Mouse (Mus musculus): Measurements from ENCODE around the gene Kdm4b. TPM values are rescaled to one million over a fixed set of nuclear protein-coding genes. Genes with fewer than 3 reads are reported as not detected.

Kdm4b gene
- polyA plus RNA-seq, 1 experiment: 37.1 TPM

- H3K4me1 ChIP-seq (ENCODE audit: control insufficient read depth, insufficient read depth, insufficient read length): peaks cover 9% of the 10 kb centered on the region; the same call in 1 of the 2 replicates
- H3K27ac ChIP-seq (ENCODE audit: insufficient read depth, low read length): peak overlapping the region; percentile 28; the same call in 1 of the 2 replicates
- TF ChIP-seq CTCF (IDR thresholded peaks at IDR 0.05; ENCODE audit: extremely low read depth, insufficient read depth, insufficient read length, insufficient replicate concordance) (no peak), POLR2A (IDR thresholded peaks at IDR 0.05; ENCODE audit: low read depth, low read length) (no peak)
- H3K36me3 ChIP-seq (ENCODE audit: control insufficient read depth, insufficient read depth, low read length): no peaks in the 10 kb centered on the region
- peak overlapping the region; percentile 81 for H3K4me3 ChIP-seq (ENCODE audit: extremely low read depth, insufficient read depth, insufficient read length)
- 11% methylated on average over 11 of the region's 11 CpGs for WGBS
- no peaks in the 10 kb centered on the region for H3K27me3 ChIP-seq (ENCODE audit: control insufficient read depth, insufficient read depth, low read length)
- no peak for DNase-seq (ENCODE audit: low read depth in 1 of 2, low spot score in 2 of 2)
These were observed 21.1 kb upstream of the Kdm4b start for GRCm38 (mm10) chr17:56304718-56305117.

- H3K4me1 ChIP-seq (ENCODE audit: control insufficient read depth, insufficient read depth, insufficient read length): peaks cover 9% of the 10 kb centered on the region; the same call in 1 of the 2 replicates
- H3K27me3 ChIP-seq (ENCODE audit: control insufficient read depth, insufficient read depth, low read length): no peaks in the 10 kb centered on the region
- 50% methylated on average over 9 of the region's 9 CpGs for WGBS
- TF ChIP-seq CTCF (IDR thresholded peaks at IDR 0.05; ENCODE audit: extremely low read depth, insufficient read depth, insufficient read length, insufficient replicate concordance): no peak
- TF ChIP-seq POLR2A (IDR thresholded peaks at IDR 0.05; ENCODE audit: low read depth, low read length): no peak
- DNase-seq (ENCODE audit: low read depth in 1 of 2, low spot score in 2 of 2): no peak
- H3K27ac ChIP-seq (ENCODE audit: insufficient read depth, low read length): no peak overlapping the region
- no peaks in the 10 kb centered on the region for H3K36me3 ChIP-seq (ENCODE audit: control insufficient read depth, insufficient read depth, low read length)
- H3K4me3 ChIP-seq (ENCODE audit: extremely low read depth, insufficient read depth, insufficient read length): no peak overlapping the region
These were observed 20.7 kb upstream of the Kdm4b start for GRCm38 (mm10) chr17:56305156-56305555.

GRCm38 (mm10) chr17:56305826-56306225 is 20.0 kb upstream of the Kdm4b start:
- no peak overlapping the region for H3K27ac ChIP-seq (ENCODE audit: insufficient read depth, low read length)
- no peaks in the 10 kb centered on the region for H3K36me3 ChIP-seq (ENCODE audit: control insufficient read depth, insufficient read depth, low read length)
- H3K27me3 ChIP-seq (ENCODE audit: control insufficient read depth, insufficient read depth, low read length): no peaks in the 10 kb centered on the region
- no peak for TF ChIP-seq POLR2A (IDR thresholded peaks at IDR 0.05; ENCODE audit: low read depth, low read length)
- no peak for TF ChIP-seq CTCF (IDR thresholded peaks at IDR 0.05; ENCODE audit: extremely low read depth, insufficient read depth, insufficient read length, insufficient replicate concordance)
- no peak overlapping the region for H3K4me3 ChIP-seq (ENCODE audit: extremely low read depth, insufficient read depth, insufficient read length)
- WGBS: 76% methylated on average over 8 of the region's 8 CpGs
- peaks cover 9% of the 10 kb centered on the region; the same call in 1 of the 2 replicates for H3K4me1 ChIP-seq (ENCODE audit: control insufficient read depth, insufficient read depth, insufficient read length)
- DNase-seq (ENCODE audit: low read depth in 1 of 2, low spot score in 2 of 2): no peak

- H3K4me3 ChIP-seq (ENCODE audit: extremely low read depth, insufficient read depth, insufficient read length): no peak overlapping the region
- no peak overlapping the region for H3K27ac ChIP-seq (ENCODE audit: insufficient read depth, low read length)
- H3K36me3 ChIP-seq (ENCODE audit: control insufficient read depth, insufficient read depth, low read length): no peaks in the 10 kb centered on the region
- no peak for DNase-seq (ENCODE audit: low read depth in 1 of 2, low spot score in 2 of 2)
- WGBS: 61% methylated on average over 6 of the region's 6 CpGs
- H3K4me1 ChIP-seq (ENCODE audit: control insufficient read depth, insufficient read depth, insufficient read length): peaks cover 9% of the 10 kb centered on the region; the same call in 1 of the 2 replicates
- H3K27me3 ChIP-seq (ENCODE audit: control insufficient read depth, insufficient read depth, low read length): no peaks in the 10 kb centered on the region
- TF ChIP-seq POLR2A (IDR thresholded peaks at IDR 0.05; ENCODE audit: low read depth, low read length) (no peak), CTCF (IDR thresholded peaks at IDR 0.05; ENCODE audit: extremely low read depth, insufficient read depth, insufficient read length, insufficient replicate concordance) (no peak)
These were observed 17.8 kb upstream of the Kdm4b start for GRCm38 (mm10) chr17:56308088-56308487.

GRCm38 (mm10) chr17:56309191-56309945 is 16.5 kb upstream of the Kdm4b start:
- no peak overlapping the region for H3K4me3 ChIP-seq (ENCODE audit: extremely low read depth, insufficient read depth, insufficient read length)
- no peaks in the 10 kb centered on the region for H3K36me3 ChIP-seq (ENCODE audit: control insufficient read depth, insufficient read depth, low read length)
- no peaks in the 10 kb centered on the region for H3K27me3 ChIP-seq (ENCODE audit: control insufficient read depth, insufficient read depth, low read length)
- DNase-seq (ENCODE audit: low read depth in 1 of 2, low spot score in 2 of 2): no peak
- no peak overlapping the region for H3K27ac ChIP-seq (ENCODE audit: insufficient read depth, low read length)
- TF ChIP-seq POLR2A (IDR thresholded peaks at IDR 0.05; ENCODE audit: low read depth, low read length): no peak
- TF ChIP-seq CTCF (IDR thresholded peaks at IDR 0.05; ENCODE audit: extremely low read depth, insufficient read depth, insufficient read length, insufficient replicate concordance): no peak
- WGBS: 54% methylated on average over 15 of the region's 15 CpGs
- H3K4me1 ChIP-seq (ENCODE audit: control insufficient read depth, insufficient read depth, insufficient read length): peaks cover 7% of the 10 kb centered on the region; the same call in 1 of the 2 replicates

- H3K27me3 ChIP-seq (ENCODE audit: control insufficient read depth, insufficient read depth, low read length): no peaks in the 10 kb centered on the region
- no peaks in the 10 kb centered on the region; the same call in 1 of the 2 replicates for H3K36me3 ChIP-seq (ENCODE audit: control insufficient read depth, insufficient read depth, low read length)
- TF ChIP-seq POLR2A (IDR thresholded peaks at IDR 0.05; ENCODE audit: low read depth, low read length) (no peak), CTCF (IDR thresholded peaks at IDR 0.05; ENCODE audit: extremely low read depth, insufficient read depth, insufficient read length, insufficient replicate concordance) (no peak)
- no peak overlapping the region for H3K27ac ChIP-seq (ENCODE audit: insufficient read depth, low read length)
- no peak for DNase-seq (ENCODE audit: low read depth in 1 of 2, low spot score in 2 of 2)
- no peak overlapping the region for H3K4me3 ChIP-seq (ENCODE audit: extremely low read depth, insufficient read depth, insufficient read length)
- peaks cover 11% of the 10 kb centered on the region; the same call in 1 of the 2 replicates for H3K4me1 ChIP-seq (ENCODE audit: control insufficient read depth, insufficient read depth, insufficient read length)
- WGBS: 87% methylated on average over 3 of the region's 3 CpGs
These were observed 1.4 kb upstream of the Kdm4b start for GRCm38 (mm10) chr17:56324419-56324818.

Data from spleen, adult 2 months (tissue).